Mouse (Mus musculus) heart, postnatal 0 days (tissue): ENCODE data around the gene Ssh2. TPM values are rescaled to one million over a fixed set of nuclear protein-coding genes. Genes with fewer than 3 reads are reported as not detected.
A peak's percentile ranks its signal among the peaks of the same experiment; 100 is the strongest.

ENCODE experiments used
- ATAC-seq: fragments of 200-750 bp; cut with Nextera tagmentation; 2 replicates; pipeline ENCODE4 v1.8.0; 2017; ENCODE audit warnings: low read depth, moderate number of reproducible peaks, moderate library complexity; ENCODE audit not compliant: insufficient read depth
- DNase-seq: peaks from one replicate; pipeline ENCODE4 v3.0.0-alpha.2; 2016; ENCODE audit warnings: low spot score
- H3K27ac ChIP-seq: fragments of 300-500 bp; sonication (generic); 2 replicates; pipeline ENCODE4 v1.5.1; 2014; ENCODE audit warnings: low read depth, mild to moderate bottlenecking
- H3K27me3 ChIP-seq: fragments of 300-500 bp; sonication (generic); 2 replicates; pipeline ENCODE4 v1.6.1; 2014; ENCODE audit warnings: low read length, mixed read lengths; ENCODE audit not compliant: control insufficient read depth, insufficient read depth
- H3K36me3 ChIP-seq: fragments of 300-500 bp; sonication (generic); replicated peaks from 2 replicates; pipeline ENCODE4 v1.6.1; 2014; ENCODE audit warnings: low read length, mixed read lengths; ENCODE audit not compliant: control insufficient read depth, insufficient read depth
- H3K4me1 ChIP-seq: fragments of 300-500 bp; sonication (generic); 2 replicates; pipeline ENCODE4 v1.6.1; 2014; ENCODE audit warnings: antibody characterized with exemption; ENCODE audit not compliant: control insufficient read depth, insufficient read depth
- H3K4me2 ChIP-seq: fragments of 300-500 bp; sonication (generic); 2 replicates; pipeline ENCODE4 v1.6.1; 2014; ENCODE audit warnings: low read depth, mild to moderate bottlenecking, low read length, moderate library complexity
- H3K4me3 ChIP-seq: fragments of 300-500 bp; sonication (generic); 2 replicates; pipeline ENCODE4 v1.5.1; 2014; ENCODE audit warnings: low read depth, low read length
- H3K9ac ChIP-seq: fragments of 300-500 bp; sonication (generic); replicated peaks from 2 replicates; pipeline ENCODE4 v1.6.1; 2014; ENCODE audit warnings: low read depth, low read length, mixed read lengths
- H3K9me3 ChIP-seq: fragments of 300-500 bp; sonication (generic); replicated peaks from 2 replicates; pipeline ENCODE4 v1.6.1; 2016; ENCODE audit warnings: low read length; ENCODE audit not compliant: control insufficient read depth
- CTCF ChIP-seq: IDR thresholded peaks from 2 replicates; pipeline ENCODE4 v1.5.1; 2016; ENCODE audit warnings: antibody characterized with exemption, control low read depth, low read depth
- EP300 ChIP-seq: IDR thresholded peaks from 2 replicates; pipeline ENCODE4 v1.6.1; 2016; ENCODE audit warnings: antibody characterized with exemption, low read depth
- WGBS: fragments of 180-500 bp; shearing (Covaris S2); extraction: QIAGEN DNeasy Blood & Tissue Kit; methylation state at CpG from one replicate; pipeline ENCODE4 v1.1.7; 2014; 5-methylcytosine and 5-hydroxymethylcytosine counted together
- polyA plus RNA-seq: library from polyadenylated mRNA; unstranded; fragments of >200 nt; fragmentation: Nextera tagmentation; extraction: Ambion mirVana; gene quantifications from 2 replicates; pipeline ENCODE4 v1.2.1, GENCODE M21; 2015
- total RNA-seq: library from RNA; depleted of rRNA; stranded (reverse); fragments of >200 nt; gene quantifications from 2 replicates; pipeline ENCODE4 v1.2.3, GENCODE M21; 2014; ENCODE audit warnings: low replicate concordance

Gene Ssh2
- total and polyA plus RNA-seq, 2 experiments from 2014 or later: 21.0 to 60.6 TPM

DNA sequence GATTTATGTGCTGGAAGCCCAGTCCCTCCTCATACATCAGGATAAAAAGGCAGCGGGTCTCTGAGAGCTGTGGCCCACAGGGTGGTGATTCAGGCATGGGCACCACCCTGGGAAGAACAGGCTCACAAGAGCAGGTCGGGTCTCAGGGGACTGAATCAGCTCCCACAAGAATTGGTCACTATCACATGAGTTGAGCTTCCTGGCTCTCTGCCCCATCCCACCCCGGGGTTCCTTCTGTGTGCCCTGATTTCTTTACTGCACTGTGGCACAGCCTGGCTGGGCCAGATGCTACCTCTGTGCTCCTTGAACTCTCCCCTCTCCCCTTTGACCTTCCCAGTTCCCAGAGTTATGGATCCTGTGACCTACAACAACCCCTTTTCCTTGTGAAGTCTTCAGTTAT is 267.0 kb downstream of the Ssh2 start:
- no peak overlapping the region for H3K27ac ChIP-seq
- TF ChIP-seq EP300: no peak
- no peak for TF ChIP-seq CTCF
- WGBS: 52% methylated on average over 3 of the region's 3 CpGs
- no peak overlapping the region for H3K4me2 ChIP-seq
- H3K4me1 ChIP-seq: peaks cover 6% of the 10 kb centered on the region
- no peak for ATAC-seq
- H3K27me3 ChIP-seq: no peaks in the 10 kb centered on the region
- no peak overlapping the region for H3K9ac ChIP-seq
- no peak for DNase-seq
- H3K36me3 ChIP-seq: no peaks in the 10 kb centered on the region
- H3K4me3 ChIP-seq: no peak overlapping the region
- H3K9me3 ChIP-seq: no peaks in the 10 kb centered on the region

DNA sequence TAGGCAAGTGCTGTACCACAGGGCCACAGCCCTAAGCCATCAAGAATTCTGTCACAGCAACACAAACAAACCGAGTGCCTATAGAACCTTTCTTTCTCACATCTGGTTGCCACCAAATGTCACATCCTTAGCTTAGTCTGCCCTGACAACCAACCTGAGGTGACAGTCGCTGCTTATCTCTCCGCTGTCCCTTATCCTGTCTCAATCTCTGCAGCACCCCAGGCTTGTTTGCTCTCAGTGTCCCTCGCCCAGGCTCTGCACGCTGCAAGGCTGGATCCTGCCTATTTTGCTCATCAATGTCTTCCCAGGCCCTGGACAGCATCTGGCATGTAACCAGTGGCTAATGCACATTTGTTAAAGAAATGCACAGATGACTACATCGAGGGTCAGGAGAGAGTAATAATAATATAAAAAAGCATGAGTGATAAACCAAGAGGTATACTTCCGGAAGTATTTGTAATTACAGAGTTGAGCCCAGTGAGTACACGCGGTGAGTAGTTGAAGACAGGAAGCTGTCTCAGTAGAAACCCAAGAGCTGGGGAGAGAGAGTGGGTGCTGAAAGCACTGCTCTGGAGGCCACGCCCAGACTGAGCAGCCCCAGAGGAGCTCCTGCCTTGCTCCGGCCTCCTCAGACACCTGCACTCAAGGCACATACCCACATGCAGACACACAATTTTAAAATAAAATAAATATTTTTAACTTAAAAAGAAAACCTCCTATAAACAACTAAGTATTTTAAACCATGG is 267.6 kb downstream of the Ssh2 start:
- Histone ChIP-seq H3K4me1 (peaks cover 6% of the 10 kb centered on the region), H3K27ac (no peak overlapping the region), H3K9me3 (no peaks in the 10 kb centered on the region), H3K4me3 (no peak overlapping the region), H3K27me3 (no peaks in the 10 kb centered on the region), H3K4me2 (no peak overlapping the region), H3K9ac (no peak overlapping the region), H3K36me3 (no peaks in the 10 kb centered on the region)
- DNase-seq (no peak), ATAC-seq (no peak)
- no peak for TF ChIP-seq CTCF
- TF ChIP-seq EP300: no peak
- WGBS: 44% methylated on average over 11 of the region's 11 CpGs

DNA sequence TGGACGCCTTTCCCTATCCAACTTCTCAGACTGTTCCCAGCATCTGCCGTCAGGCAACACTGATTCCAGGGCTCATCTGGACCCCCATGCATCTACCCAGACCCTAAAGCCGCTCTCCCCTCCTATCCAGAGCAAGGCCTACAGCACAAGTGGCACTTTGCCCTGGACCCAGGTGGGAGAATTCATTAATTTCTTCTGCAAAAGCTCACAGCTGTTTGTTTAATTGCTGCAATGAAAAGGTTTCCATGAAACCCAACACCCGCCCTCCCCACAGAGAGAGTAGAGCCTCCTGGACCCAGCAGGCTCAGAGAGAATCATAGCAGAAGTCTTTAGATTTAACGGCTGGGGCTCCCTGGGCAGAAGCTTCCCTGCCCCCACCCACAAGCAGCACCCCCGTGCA is 269.1 kb downstream of the Ssh2 start:
- 77% methylated on average over 6 of the region's 6 CpGs for WGBS
- no peak overlapping the region for H3K9ac ChIP-seq
- no peaks in the 10 kb centered on the region for H3K27me3 ChIP-seq
- H3K4me1 ChIP-seq: peaks cover 9% of the 10 kb centered on the region
- TF ChIP-seq CTCF (no peak), EP300 (no peak)
- no peak overlapping the region for H3K27ac ChIP-seq
- H3K36me3 ChIP-seq: no peaks in the 10 kb centered on the region
- ATAC-seq (no peak), DNase-seq (no peak)
- H3K4me2 ChIP-seq: no peak overlapping the region
- no peak overlapping the region for H3K4me3 ChIP-seq
- no peaks in the 10 kb centered on the region for H3K9me3 ChIP-seq

DNA sequence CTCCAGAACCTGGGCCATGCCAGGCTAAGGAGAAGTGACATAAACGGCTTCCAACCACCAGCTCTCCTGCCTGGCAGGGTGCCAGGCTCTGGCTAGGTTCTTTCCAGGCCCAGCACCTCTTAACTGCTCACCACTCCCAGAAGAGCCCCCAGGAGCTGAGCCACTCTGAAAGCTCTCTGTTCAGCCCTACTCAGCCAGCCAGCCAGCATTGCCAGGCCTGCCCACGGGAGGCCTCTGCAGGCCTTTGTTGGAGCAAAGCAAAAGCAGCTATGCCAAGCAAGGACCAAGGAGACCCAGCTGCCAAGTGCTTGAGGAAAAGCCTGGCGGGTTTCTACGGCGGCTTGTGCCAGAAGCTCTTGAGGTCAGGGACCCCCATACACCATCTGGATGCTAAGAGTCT is 270.7 kb downstream of the Ssh2 start:
- H3K9ac ChIP-seq: 0 out of 2 replicates have a peak overlapping the region, but pooled peaks have one; percentile 2
- no peaks in the 10 kb centered on the region for H3K36me3 ChIP-seq
- TF ChIP-seq EP300: no peak
- peak; percentile 25; the same call in 1 of the 2 replicates for TF ChIP-seq CTCF
- ATAC-seq (no peak), DNase-seq (no peak)
- H3K4me2 ChIP-seq: no peak overlapping the region
- no peaks in the 10 kb centered on the region for H3K9me3 ChIP-seq
- no peak overlapping the region for H3K4me3 ChIP-seq
- H3K4me1 ChIP-seq: peaks cover 17% of the 10 kb centered on the region
- no peaks in the 10 kb centered on the region for H3K27me3 ChIP-seq
- WGBS: 52% methylated on average over 5 of the region's 5 CpGs
- no peak overlapping the region for H3K27ac ChIP-seq

DNA sequence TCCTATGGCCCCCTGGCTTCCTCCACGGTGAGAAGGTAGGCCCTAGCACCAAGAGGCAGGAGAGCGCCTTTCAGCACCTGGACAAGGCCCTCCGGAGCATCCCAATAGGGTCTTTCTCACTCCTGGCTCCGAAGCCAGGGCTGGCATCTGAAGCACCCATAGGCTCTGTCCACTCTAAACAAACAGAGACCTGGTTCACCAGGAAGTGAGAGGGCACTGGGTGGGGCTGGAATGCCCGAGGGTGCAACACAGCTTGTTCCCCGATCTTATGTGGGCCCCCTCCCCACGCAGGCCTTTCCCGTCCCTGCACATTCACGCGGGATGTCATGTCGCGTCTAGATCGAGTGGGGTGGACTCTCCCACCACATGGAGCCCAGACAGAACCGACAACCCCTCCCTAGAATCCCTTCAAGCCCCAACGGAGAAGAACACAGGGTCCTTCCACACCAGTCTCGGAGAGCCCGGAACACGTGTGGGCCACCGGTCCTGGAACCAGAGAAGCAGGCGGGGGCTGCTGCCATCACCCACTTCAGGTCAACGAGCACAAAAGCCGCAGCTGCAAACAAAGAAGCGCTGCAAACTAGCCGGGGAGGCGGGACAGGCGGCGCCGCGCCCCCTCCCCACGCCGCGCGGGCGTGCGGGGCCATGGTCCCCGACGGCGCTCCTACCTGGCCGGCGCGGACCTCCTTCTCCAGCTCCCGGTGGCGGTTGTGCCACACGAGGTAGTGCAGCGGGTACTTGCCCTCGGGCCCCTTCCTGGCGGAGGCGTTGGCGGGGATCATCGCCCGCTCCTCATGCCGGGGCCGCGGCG is 272.9 kb downstream of the Ssh2 start:
- H3K4me1 ChIP-seq: peaks cover 20% of the 10 kb centered on the region
- TF ChIP-seq CTCF (no peak), EP300 (no peak)
- no peak overlapping the region for H3K27ac ChIP-seq
- H3K9me3 ChIP-seq: no peaks in the 10 kb centered on the region
- ATAC-seq (no peak), DNase-seq (no peak)
- no peaks in the 10 kb centered on the region for H3K36me3 ChIP-seq
- H3K9ac ChIP-seq: peak overlapping the region; percentile 83
- H3K4me3 ChIP-seq: peak overlapping the region; percentile 92
- H3K27me3 ChIP-seq: no peaks in the 10 kb centered on the region
- 5% methylated on average over 43 of the region's 55 CpGs for WGBS
- H3K4me2 ChIP-seq: peak overlapping the region; percentile 89
